Mouse (Mus musculus) thymus, postnatal 0 days (tissue): Measurements from ENCODE around the gene Ninj2. TPM values are rescaled to one million over a fixed set of nuclear protein-coding genes. Genes with fewer than 3 reads are reported as not detected.
"Not testable (repeated sequence)": the region's sequence is repeated elsewhere in the genome, so short reads cannot be mapped to it uniquely, and the experiment has no call there.

Source experiments
- DNase-seq: peaks from one replicate; pipeline ENCODE4 v3.0.0-alpha.2; 2015; ENCODE audit warnings: low spot score
- polyA plus RNA-seq: library from polyadenylated mRNA; unstranded; fragments of >200 nt; fragmentation: Nextera tagmentation; extraction: Ambion mirVana; gene quantifications from 2 replicates; pipeline ENCODE4 v1.2.1, GENCODE M21; 2015

The Ninj2 gene
- polyA plus RNA-seq = 0.51 and 0.60 TPM in 2 replicates

GRCm38 (mm10) chr6:120093100-120093499 lies at the start of gene Ninj2:
TSS of gene Ninj2 (plus strand) at chr6:120093350.
- DNase-seq = no peak

GRCm38 (mm10) chr6:120045406-120045805 lies 47.7 kb upstream of the Ninj2 start:
- no peak for DNase-seq

DNA sequence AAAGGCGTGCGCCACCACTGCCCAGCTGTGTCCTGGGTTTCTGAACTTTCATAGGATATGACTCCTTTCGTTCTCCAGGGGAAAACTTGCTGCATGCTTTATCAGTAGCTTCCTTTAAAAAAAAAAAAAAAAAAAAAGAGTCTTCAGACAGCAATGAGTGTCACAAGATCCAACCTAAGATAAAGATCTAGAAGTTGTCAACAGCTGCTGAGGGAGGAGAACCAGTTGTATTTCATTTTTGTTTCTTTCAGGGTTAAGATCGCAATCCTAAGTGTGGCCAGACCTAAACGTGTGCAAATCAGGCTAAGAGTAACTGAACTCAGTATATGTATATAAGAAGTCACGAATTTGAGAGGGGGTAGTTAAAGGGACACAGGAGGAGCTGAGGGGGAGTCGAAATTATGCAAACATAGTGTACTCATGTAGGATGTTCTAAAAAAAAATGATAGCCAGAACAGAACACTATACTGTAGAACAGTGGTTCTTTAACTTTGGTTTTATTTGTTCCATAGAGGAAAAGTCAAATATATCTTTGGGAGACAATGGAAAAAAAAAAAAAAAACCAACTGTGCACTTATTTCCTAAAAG lies 45.4 kb upstream of the Ninj2 start:
- peak; percentile 70 for DNase-seq

DNA sequence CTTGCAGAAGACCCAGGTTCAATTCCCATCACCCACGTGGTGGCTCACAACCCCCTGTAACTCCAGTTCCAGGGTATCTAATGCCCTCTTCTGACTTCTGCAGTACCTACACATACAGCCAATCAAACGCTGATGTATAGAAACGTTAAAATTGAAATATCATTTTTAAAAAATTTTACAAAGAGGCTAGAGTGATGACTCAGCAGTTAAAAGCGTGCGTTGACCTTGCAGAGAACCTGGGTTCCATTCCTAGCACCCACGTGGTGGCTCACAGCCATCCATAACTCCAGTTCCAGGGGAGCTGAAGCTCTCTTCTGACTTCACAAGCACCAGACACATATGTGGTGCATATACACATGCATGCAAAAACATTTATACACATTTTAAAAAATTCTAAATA lies 38.7 kb upstream of the Ninj2 start:
- no peak for DNase-seq

DNA sequence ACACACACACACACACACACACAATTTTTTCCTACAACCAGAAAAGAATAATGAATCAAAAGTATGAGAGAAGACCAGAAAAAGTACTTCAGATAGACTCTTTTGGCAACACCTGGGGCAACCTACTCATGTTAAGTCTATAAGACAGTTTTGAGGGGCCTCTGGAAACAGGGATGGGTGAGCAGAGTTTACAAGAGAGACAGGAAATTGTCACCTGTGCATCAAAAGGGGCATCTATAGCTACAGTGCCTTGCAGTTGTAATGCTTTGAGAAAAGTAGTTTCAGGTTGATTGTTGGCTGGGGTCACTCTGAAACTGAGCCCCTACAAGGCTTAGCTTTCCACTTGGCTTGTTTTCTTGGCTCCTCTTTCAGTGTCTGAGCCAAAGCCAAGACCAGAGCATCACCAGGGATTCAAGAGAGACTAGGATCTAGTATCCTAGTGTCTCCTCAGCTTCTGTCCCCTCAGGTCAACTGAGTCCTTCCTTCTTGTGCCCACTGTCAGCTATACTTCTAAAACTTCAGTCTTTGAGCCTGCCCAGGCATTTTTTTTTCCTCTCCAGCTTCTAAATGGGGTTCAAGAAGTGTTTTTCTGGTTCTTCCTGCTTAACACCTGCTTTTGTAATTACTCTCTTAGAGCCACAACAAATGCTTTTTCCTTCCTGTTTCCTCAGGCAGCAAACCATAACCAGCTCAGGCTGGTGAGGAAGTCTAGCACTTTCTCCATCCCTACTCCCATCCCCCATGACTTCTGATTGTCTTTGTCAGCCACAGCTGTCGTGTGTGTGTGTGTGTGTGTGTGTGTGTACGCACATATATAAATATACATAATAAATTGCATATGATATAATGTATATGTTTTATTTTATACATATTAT lies 37.2 kb upstream of the Ninj2 start:
- peak; percentile 80 for DNase-seq

DNA sequence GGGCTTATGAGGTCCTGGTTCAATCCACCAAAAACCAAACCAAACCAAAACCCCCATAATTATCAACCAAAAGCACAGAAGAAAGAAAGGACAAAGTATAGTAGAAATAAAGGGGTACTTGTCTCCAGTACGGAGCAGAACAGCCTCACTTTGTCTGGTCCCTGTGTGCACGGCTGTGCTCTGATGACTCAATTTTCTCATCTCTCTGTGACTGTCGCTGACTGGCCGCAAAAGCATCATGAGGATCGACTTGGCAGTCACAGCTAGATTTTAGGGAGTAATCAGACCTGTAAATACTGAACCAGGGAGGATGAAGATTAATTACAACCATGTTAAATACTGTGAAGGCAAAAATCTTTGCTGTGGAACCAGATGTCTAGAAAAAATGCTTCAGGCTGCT lies 30.2 kb upstream of the Ninj2 start:
- DNase-seq = no peak

DNA sequence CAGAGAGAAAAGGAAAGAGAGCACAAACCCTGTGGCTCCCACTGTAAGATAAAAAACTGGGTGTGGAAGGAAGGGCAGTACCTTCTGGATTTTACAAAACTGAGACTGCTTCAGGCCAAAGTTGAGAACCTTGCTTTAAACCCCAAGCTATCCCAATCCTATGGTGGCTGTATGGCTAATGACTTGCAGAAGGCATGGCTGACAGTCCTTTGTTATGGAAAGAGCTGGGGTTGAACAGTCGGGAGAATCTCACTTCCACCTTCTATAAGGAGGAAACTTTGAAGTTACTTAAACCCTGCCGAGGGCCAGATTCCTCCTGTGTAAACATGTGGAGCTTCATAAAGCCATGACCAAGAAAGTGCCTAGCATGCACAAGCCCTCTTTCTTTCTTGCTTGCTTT lies 28.5 kb upstream of the Ninj2 start:
- DNase-seq = no peak

DNA sequence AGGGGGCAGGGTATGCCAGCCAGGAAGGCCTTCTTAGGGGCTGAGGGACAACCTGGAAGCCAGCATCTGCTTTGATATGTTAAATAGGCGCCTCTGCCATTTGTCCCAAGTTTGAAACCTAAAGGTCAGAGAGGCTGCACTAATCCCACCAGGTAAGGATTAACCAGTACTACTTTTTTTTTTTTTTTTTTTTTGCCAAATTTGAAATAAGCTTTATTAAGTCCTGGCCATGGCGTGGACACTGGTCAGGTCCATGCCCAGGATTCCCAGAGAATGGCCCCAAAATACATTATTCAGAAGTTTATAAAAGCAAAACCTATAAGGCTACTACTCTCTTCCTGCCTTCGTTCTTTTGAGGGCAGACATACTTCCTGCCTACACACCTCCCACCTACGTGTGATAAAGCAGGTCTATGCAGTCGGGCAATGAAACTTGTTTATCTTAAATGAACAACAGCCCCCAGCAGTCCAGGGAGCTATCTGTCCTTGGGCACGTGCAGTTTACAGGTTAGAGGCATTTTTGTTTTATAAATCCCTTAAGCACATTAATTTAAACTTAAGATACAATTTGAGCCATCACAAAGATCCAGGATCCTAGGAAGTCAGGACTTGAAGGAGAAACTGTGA lies 27.5 kb upstream of the Ninj2 start:
- DNase-seq = peak; percentile 40

GRCm38 (mm10) chr6:120069546-120069945 lies 23.6 kb upstream of the Ninj2 start:
- no peak for DNase-seq

DNA sequence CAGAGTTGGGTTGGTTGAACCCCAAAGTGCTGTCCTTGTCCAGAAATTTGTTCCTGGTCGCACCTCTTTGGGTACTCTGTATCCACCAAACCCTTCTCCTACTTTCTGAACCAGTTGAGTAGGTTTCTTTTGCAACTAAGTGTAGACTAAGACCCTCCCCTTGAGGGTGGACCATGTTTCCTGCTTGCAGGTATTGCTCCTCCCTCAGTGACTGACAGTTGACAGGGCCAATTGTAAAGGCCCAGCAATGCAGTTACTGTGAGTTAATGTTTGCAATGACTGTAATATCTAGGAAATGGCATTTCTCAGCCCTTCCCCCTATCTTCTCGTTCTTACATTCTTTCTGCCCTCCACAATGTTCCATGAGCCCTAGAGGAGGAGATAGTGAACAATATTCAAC lies 20.5 kb upstream of the Ninj2 start:
- no peak for DNase-seq

DNA sequence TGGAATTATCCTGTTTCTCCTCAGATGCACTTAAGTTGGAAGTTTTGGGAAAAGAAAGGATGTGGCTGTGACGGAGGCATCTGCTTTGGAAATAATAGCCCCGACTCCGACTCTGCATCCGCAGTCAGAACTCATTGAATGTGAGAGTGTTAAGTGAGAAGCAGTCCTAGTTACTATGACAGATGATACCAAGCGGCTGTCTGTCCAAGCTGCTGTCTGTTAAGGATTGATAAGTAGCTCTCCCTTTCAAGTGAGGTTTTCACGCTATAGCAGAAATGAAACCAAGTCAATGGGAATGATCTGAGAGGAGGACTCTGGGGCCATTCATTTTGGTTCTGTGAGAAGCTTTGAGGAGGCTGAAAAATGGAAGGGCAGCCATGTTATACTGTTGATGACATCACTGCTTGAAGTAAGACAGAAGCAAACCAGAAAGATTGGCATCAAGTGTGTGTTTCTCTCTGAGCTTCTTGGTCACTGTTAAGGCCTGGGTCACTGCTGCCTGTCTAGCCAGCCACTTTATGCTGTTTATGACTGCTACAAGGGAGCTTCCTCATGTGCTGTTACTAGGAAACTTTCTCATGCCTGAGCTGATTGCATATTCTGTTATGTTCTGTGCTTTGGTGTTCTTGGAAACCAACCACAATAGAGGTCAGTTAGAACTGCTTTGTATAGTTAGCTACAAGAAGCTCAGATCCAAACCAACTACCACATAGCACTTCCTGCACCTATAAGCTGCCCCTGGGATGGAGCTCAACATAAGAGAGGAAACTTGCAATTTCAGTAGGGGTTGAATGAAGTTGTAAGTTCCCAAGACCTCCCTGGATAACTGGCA lies 16.3 kb upstream of the Ninj2 start:
- peak; percentile 39 for DNase-seq

- DNase-seq = no peak
Measured at GRCm38 (mm10) chr6:120079547-120079946, 13.6 kb upstream of the Ninj2 start.

GRCm38 (mm10) chr6:120081516-120081915 lies 11.6 kb upstream of the Ninj2 start:
- DNase-seq = peak; percentile 71

DNA sequence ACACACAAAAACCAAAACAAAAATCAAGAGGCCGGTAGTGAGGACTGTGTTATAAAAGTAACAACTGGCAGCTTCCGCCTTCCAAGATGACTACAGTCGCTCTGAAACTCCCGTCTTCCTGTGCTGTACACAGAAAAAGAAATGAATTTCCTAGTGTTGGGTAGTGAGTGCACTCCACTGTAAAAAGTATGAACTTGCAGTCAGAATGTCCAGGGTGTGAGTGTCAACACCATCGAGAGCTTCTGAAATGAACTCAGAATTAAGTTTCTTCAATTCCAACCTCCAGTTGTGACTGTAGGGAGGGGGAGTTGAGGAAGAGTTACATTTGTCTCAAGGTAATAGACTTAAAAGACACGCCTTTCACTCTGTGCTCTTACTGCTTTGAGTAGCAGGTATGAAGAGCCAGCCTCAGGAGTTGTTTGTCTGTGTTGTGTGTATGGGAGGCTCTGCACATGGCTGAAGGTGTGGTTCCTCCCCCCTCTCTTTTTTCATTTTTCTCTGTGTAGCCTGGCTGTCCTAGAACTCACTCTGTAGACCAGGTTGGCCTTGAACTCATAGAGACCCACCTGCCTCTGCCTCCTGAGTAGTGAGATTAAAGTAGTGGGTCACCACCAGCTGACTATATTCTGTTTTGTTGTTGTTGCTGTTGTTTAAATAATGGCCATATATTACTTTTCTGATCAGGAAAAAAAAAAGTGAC lies 10.7 kb upstream of the Ninj2 start:
- no peak for DNase-seq

- peak; percentile 80 for DNase-seq
Measured at GRCm38 (mm10) chr6:120082951-120083411, 10.2 kb upstream of the Ninj2 start.

DNA sequence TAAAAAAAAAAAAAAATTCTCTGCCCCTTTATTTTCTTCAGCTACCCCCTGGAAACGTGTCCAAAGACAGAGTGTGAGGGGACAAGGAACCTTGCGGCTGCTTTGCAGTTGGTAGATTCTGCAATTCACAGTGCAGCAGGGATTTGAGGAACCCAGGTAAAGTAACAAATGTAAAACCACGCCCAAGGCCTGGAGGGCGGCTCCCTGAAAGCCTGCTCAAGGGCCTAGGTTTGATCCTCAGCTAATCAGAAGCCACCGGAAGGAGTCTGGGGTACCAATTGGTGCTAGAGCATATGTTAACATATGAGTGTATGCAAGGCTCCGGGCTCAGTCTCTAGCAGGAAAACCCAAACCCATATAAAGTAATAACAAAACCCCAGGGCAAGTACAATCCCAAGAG lies 9.7 kb upstream of the Ninj2 start:
- DNase-seq = no peak

DNA sequence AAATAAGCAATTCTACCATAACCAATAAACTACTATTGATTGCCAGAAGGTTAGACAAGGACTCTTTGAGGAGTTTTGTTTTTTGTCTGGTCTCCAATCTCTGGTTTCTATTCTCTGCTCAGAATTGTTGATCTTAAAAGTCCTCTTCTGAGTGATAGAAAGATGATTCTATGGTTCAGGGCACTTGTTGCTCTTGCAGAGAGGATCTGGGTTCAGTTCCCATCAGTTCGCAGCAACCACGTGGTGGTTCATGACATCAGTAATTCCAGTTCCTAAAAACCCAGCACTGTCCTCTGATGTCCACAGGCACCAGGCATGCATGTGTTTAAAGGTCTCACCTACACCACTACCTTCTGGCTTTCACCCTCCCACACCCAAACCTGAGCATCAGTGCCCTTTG lies 8.2 kb upstream of the Ninj2 start:
- no peak for DNase-seq

- DNase-seq = no peak
Measured at GRCm38 (mm10) chr6:120085832-120086231, 7.3 kb upstream of the Ninj2 start.

GRCm38 (mm10) chr6:120087041-120087440 lies 6.1 kb upstream of the Ninj2 start:
- not testable (repeated sequence) for DNase-seq

DNA sequence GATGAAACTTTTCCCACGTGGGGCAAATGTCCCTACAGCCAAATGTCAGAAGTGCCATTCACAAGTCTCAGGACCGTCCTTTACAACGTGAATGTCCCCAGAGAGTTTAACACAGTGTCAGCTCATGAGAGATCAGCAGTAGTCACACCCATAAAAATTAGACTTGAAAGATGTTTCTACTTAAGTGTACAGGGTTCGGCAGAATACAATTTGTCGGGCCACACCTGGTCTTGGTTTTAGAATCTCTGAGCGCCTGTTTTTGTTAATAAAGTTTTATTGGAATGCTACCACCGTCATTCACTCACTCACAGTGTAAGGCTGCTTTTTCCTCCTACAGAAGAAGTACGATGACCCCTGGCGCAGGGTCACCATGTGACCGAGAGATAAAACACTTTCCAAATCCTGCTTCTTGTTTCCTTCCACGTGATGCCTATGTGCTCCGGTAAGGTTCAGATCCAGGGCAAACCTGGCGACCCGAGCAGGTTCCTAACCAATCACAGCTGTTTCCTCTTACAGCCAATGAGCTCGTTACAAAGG lies 2.4 kb upstream of the Ninj2 start:
- DNase-seq = no peak
